Mouse (Mus musculus): ENCODE data around the gene Zbtb20.

GRCm38 (mm10) chr16:43300420-43300819 lies 424.7 kb downstream of the Zbtb20 start:
- TF ChIP-seq CTCF (IDR thresholded peaks at IDR 0.05; ENCODE audit: low read depth, low read length) = no peak
- no peak for TF ChIP-seq POLR2A (IDR thresholded peaks at IDR 0.05; ENCODE audit: borderline replicate concordance, low read depth, low read length)

All from bone marrow macrophage, adult 2 months (primary cell).